Mouse (Mus musculus): ENCODE measurements around the gene Pms2. TPM values are rescaled to one million over a fixed set of nuclear protein-coding genes. Genes with fewer than 3 reads are reported as not detected.

The Pms2 gene
- not detected in 2 replicates for polyA plus RNA-seq (2012; ENCODE audit: insufficient read depth, insufficient read length, low replicate concordance, missing spikeins)

DNA sequence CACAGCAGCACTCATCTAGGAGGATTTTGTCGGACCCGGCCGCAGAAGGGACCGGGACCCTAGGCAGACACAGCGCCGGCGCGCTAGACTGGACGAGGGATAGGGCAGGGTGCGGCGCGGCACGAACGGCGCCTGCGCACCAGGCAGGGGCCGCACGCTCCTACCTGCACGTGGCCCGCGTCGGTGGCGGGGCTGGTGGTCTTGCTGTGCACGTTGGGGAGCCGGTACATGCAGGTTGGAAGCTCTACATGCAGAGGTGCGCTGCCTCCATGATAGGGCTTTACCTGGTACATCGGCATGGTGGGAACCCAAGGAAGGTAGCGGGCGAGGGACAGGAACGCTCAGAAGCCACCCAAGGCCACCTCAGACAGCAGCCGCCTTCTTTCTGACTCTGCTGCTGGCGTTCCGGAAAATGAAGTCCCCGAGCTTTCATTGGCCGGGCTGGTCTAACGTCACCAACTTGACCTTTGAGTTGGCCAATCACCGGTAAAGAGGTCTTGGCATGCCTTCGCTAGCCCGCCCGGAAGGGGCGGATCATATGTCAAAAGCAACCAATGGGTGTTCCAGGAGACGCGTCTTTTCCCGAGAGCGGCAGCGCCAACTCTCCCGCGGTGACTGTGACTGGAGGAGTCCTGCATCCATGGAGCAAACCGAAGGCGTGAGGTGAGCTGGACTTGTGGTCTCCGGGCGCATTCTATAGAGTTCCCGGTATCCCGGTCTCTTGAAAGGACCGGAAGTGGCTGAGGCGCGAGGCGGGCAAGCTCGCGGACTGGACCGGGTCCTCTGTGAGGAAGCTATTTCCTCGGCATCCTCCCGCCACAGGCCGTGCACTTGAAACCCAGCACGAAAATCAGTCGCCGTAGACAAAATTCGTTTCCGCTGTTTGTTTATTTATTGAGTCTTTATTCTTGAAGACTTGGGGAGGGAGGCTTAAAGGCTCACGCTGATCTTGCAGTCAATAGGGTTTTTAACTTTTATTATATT is at the start of gene Pms2, which contains the start of gene Aimp2:
Pms2 (plus strand) TSS at position 548 of the 984 bp plus-strand sequence.
Aimp2 (minus strand) TSS at position 431 of the 984 bp plus-strand sequence.
- H3K27ac ChIP-seq (ENCODE audit: insufficient read depth, low read depth, low read length) = peak within 1 kb of the TSS; percentile 43
- peak within 1 kb of the TSS; percentile 82 for H3K4me3 ChIP-seq (ENCODE audit: insufficient read depth, low read depth, low read length)
- peaks cover 3% of the 10 kb centered on the region for H3K4me1 ChIP-seq (ENCODE audit: control insufficient read depth, insufficient read depth, low read length)
- WGBS = under 1% methylated on average over 70 of the region's 70 CpGs
- no peak for TF ChIP-seq CTCF (IDR thresholded peaks at IDR 0.05; ENCODE audit: insufficient read depth, low read depth, low read length)
- no peak; the same call in 1 of the 2 replicates for TF ChIP-seq POLR2A (IDR thresholded peaks at IDR 0.05; ENCODE audit: insufficient read depth, low read depth, low read length)

DNA sequence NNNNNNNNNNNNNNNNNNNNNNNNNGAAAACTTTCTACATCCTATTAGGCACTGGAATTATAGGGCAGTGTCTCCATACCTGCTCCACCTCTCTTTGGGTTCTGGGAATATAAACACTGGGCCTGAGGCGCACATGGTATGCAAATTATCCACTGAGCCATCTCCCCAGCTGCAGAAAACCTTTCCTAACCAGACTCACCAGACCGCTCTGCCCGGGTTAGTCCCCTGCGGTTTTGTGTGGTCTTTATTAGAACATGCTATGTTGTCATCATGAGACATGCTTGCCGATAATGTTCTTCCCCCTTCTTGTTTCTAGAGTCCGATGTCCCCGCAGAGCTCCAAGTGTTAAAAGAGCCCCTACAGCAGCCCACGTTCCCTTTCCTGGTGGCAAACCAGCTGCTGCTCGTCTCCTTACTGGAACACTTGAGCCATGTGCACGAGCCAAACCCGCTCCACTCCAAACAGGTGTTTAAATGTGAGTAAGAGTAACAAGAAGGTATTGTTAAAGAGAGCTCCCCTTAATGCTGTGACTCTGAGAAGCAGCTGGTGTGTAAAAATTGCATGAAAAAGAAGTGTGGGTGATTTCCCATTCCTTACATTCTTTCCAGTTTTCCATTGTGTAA is 38.1 kb upstream of the Pms2 start:
- 77% methylated on average over 11 of the region's 11 CpGs for WGBS
- H3K4me1 ChIP-seq (ENCODE audit: control insufficient read depth, insufficient read depth, low read length) = no peaks in the 10 kb centered on the region; the same call in 1 of the 2 replicates

DNA sequence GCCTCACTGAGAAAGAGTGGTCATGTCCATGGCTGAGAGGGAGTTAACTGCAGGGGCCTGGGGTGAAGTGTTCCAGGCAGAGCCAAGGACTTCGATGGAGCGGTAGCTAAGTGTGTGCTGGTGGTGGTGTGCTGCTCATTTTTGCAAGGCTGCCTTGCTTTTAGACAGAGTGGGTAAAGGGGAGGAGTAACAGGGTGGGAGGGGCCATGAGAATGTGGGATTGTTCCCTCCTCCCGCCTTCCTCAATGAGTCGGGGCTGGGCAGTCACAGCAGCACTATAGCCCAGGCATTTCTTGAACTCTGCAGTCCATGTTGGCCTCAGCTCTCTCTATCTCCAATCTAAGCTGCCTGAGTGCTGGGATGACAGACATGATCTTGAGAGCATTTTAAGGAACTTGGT is 35.2 kb upstream of the Pms2 start:
- WGBS = 64% methylated on average over 4 of the region's 4 CpGs
- TF ChIP-seq CTCF (IDR thresholded peaks at IDR 0.05; ENCODE audit: insufficient read depth, low read depth, low read length) = no peak
- no peak for TF ChIP-seq POLR2A (IDR thresholded peaks at IDR 0.05; ENCODE audit: insufficient read depth, low read depth, low read length)
- peaks cover 2% of the 10 kb centered on the region; the same call in 1 of the 2 replicates for H3K4me1 ChIP-seq (ENCODE audit: control insufficient read depth, insufficient read depth, low read length)
- no peak overlapping the region for H3K4me3 ChIP-seq (ENCODE audit: insufficient read depth, low read depth, low read length)
- no peak overlapping the region for H3K27ac ChIP-seq (ENCODE audit: insufficient read depth, low read depth, low read length)

More for the DNA sequence above, 38.1 kb upstream of the Pms2 start:
- no peak for TF ChIP-seq CTCF (IDR thresholded peaks at IDR 0.05; ENCODE audit: insufficient read depth, low read depth, low read length)
- TF ChIP-seq POLR2A (IDR thresholded peaks at IDR 0.05; ENCODE audit: insufficient read depth, low read depth, low read length) = no peak
- H3K4me3 ChIP-seq (ENCODE audit: insufficient read depth, low read depth, low read length) = no peak overlapping the region
- H3K27ac ChIP-seq (ENCODE audit: insufficient read depth, low read depth, low read length) = no peak overlapping the region

DNA sequence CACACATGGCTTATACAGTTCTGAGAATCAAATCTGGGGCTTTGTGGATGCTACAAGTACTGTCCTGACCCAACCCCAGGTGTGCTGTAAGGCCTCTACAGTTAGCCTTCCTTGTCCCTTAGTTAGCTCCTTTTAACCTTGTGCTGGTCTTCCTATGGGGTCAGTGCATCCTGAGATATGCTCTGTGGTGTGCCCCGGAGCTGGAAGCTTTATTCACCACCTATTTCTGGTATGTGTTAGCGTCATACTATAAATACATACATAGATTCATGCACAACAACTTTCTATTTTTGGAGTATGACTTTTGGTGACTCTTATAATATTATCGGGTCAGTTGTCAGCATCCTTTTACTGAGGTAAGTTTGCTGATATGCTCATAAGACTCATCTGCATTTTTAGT is 24.5 kb upstream of the Pms2 start:
- WGBS = 96% methylated on average over 3 of the region's 3 CpGs
- Histone ChIP-seq H3K4me1 (ENCODE audit: control insufficient read depth, insufficient read depth, low read length) (no peaks in the 10 kb centered on the region), H3K4me3 (ENCODE audit: insufficient read depth, low read depth, low read length) (no peak overlapping the region)

DNA sequence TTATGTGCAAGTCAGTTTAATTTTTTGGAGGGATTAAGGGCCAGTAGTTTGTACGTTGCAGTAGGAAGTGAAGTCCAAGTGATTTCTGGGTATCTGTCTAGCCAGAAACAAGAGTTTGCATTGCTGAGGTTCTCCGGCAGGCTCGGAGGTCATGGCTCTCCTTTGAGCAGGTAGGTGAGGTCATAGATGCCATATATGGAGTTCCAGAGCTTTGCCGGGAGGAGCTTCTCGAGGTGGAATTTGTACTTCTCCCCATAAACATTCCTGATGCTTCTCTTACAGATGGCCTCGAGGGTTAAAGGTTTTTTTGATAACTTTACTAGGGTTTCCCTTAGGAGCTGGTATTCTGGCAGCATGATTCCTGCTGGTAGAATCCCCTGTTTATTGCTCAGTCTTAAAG is 19.0 kb upstream of the Pms2 start:
- no peak for TF ChIP-seq CTCF (IDR thresholded peaks at IDR 0.05; ENCODE audit: insufficient read depth, low read depth, low read length)
- no peak for TF ChIP-seq POLR2A (IDR thresholded peaks at IDR 0.05; ENCODE audit: insufficient read depth, low read depth, low read length)
- Histone ChIP-seq H3K27ac (ENCODE audit: insufficient read depth, low read depth, low read length) (no peak overlapping the region), H3K4me1 (ENCODE audit: control insufficient read depth, insufficient read depth, low read length) (no peaks in the 10 kb centered on the region), H3K4me3 (ENCODE audit: insufficient read depth, low read depth, low read length) (no peak overlapping the region)
- WGBS = 91% methylated on average over 6 of the region's 6 CpGs

More for the DNA sequence above, 24.5 kb upstream of the Pms2 start:
- TF ChIP-seq POLR2A (IDR thresholded peaks at IDR 0.05; ENCODE audit: insufficient read depth, low read depth, low read length) (no peak), CTCF (IDR thresholded peaks at IDR 0.05; ENCODE audit: insufficient read depth, low read depth, low read length) (no peak)
- no peak overlapping the region for H3K27ac ChIP-seq (ENCODE audit: insufficient read depth, low read depth, low read length)

DNA sequence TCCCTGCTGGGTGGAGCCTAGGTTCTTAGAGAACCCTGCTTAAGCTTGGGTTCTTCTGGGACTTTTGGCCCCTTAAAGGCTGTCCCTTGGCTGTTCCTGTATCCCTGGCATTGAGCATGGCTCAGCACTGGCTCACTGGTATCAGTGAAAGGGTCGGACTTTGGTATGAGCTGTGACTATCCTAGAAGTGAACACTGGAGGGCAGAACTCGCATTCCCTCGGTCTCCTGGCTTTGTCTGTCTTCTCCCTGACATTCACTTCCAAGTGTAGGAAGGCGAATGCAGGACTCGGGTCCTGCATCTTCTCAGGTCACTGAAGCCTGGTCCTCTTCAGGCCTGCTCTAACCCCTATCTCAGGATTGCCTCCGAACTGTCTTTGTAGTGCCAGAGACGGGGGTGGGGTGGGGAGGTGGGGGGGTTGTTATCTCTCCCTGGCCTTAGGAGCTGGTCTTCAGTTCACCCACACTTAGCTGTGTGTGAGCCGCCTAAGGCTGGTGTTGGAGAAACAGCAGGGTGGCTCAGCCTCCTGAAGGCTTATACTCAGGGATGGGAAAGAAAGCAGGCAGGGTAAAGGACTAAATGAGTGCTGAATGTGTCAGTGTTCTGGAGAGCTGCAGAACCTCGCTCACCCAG is 17.4 kb upstream of the Pms2 start:
- 73% methylated on average over 9 of the region's 9 CpGs for WGBS
- no peak overlapping the region for H3K4me3 ChIP-seq (ENCODE audit: insufficient read depth, low read depth, low read length)
- H3K4me1 ChIP-seq (ENCODE audit: control insufficient read depth, insufficient read depth, low read length) = no peaks in the 10 kb centered on the region
- no peak overlapping the region for H3K27ac ChIP-seq (ENCODE audit: insufficient read depth, low read depth, low read length)
- TF ChIP-seq CTCF (IDR thresholded peaks at IDR 0.05; ENCODE audit: insufficient read depth, low read depth, low read length) (no peak), POLR2A (IDR thresholded peaks at IDR 0.05; ENCODE audit: insufficient read depth, low read depth, low read length) (no peak)

DNA sequence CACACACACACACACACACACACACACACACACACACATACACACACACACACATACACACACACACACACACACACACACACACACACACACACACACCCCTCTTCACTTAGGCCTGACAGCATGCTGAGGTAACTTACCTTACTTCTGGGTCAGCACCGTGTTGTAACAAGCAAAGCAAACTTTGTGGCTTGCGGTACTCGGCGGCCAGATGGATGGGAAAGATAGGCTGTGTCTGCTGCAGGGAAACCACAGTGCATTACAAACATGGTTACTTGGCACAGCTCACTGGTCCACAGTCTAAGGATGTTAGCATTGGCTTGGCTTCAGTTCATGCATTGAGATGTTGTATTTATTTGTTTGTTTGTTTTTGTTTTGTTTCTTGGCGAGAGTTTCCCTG is 16.4 kb upstream of the Pms2 start:
- TF ChIP-seq POLR2A (IDR thresholded peaks at IDR 0.05; ENCODE audit: insufficient read depth, low read depth, low read length) = no peak
- no peak for TF ChIP-seq CTCF (IDR thresholded peaks at IDR 0.05; ENCODE audit: insufficient read depth, low read depth, low read length)
- no peak overlapping the region for H3K4me3 ChIP-seq (ENCODE audit: insufficient read depth, low read depth, low read length)
- H3K4me1 ChIP-seq (ENCODE audit: control insufficient read depth, insufficient read depth, low read length) = no peaks in the 10 kb centered on the region
- no peak overlapping the region for H3K27ac ChIP-seq (ENCODE audit: insufficient read depth, low read depth, low read length)
- 65% methylated on average over 5 of the region's 5 CpGs for WGBS

DNA sequence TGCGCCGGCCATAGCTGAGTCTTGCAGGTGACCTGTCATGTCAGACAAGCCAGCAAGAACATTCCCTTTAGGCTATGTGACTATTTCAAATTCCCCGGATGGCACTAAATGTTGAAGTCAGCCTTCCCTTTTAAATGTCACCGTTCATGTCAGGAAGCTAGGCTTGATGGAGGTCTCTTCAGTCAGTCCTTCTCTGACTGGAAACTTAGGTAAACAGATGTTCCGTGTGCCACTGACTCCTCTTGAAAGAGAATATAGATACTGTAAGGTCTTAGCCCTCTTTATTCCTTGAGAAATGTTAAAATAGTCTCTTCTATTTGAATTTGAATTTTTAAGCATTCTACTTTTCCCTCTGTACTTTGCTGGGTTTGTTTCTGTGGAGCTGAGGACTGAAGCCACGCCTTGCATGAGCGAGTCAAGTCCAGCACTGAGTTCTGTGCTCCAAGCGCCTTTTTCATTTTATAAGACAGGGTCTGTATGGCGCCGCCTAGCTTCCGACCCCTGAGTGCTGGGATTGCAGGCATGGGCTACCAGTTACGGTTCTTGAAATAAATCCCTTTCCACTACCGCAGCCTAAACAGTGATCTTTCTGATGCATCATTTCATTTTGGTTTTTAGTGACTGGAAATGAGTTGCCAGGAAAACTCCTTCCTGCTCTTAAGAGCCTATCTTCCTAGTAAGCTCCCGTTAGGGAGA is 12.0 kb upstream of the Pms2 start, which contains the start of gene Ankrd61:
Ankrd61 (minus strand) TSS at position 51 of the 696 bp plus-strand sequence.
- TF ChIP-seq CTCF (IDR thresholded peaks at IDR 0.05; ENCODE audit: insufficient read depth, low read depth, low read length) (no peak), POLR2A (IDR thresholded peaks at IDR 0.05; ENCODE audit: insufficient read depth, low read depth, low read length) (no peak)
- no peaks in the 10 kb centered on the region for H3K4me1 ChIP-seq (ENCODE audit: control insufficient read depth, insufficient read depth, low read length)
- H3K4me3 ChIP-seq (ENCODE audit: insufficient read depth, low read depth, low read length) = no peak within 1 kb of the TSS
- H3K27ac ChIP-seq (ENCODE audit: insufficient read depth, low read depth, low read length) = no peak within 1 kb of the TSS
- WGBS = 91% methylated on average over 14 of the region's 14 CpGs

All from olfactory bulb, adult 2 months (tissue).